Mouse (Mus musculus) bone marrow, adult 2 months (tissue): ENCODE measurements around the gene Slc41a3.

Experiments
- CTCF ChIP-seq: fragments of 200-500 bp; IDR thresholded peaks from 2 replicates; pipeline ENCODE4 v1.5.1; 2011; ENCODE audit warnings: low read length, control low read depth; ENCODE audit not compliant: control insufficient read depth, insufficient read depth
- POLR2A ChIP-seq: fragments of 200-500 bp; IDR thresholded peaks from 2 replicates; pipeline ENCODE4 v1.6.1; 2011; ENCODE audit warnings: low read depth, mild to moderate bottlenecking, control low read depth, low read length, borderline replicate concordance; ENCODE audit not compliant: control insufficient read depth

- TF ChIP-seq CTCF (no peak), POLR2A (no peak)
These were observed 44.0 kb upstream of the Slc41a3 start for GRCm38 (mm10) chr6:90560390-90561058.
